Mouse (Mus musculus): ENCODE measurements at regions not wholly inside any gene's neighbourhood (a gene's known extent, or its start where the extent isn't known, plus 50 kb on each side); places are given as distances from the start of the nearest gene placed in this dataset.
A peak's percentile ranks its signal among the peaks of the same experiment; 100 is the strongest.

DNA sequence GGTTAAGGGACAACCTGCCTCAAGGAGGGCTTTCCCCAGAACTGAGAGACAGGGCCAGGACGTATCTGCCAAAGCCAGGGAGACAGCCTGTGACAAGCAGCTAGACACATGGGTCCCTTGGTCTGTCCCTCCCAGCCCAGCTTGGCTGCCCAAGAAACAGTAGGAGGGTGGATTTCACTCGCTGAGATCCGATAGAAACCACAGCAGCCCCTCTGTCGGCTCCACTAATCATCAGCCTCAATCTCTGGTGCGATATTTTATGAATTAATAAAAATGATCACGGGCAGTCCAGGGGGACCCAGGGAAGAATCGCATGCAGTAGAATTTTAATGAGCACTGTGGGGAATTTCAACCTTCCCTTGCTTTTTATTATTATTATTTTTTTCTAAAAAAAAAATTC, 261.0 kb upstream of the Tle3 start:
- Histone ChIP-seq H3K4me1 (peaks cover 40% of the 10 kb centered on the region), H3K4me3 (no peak overlapping the region; the same call in 1 of the 2 replicates), H3K27me3 (replicated peaks; ENCODE audit: low read depth, poor library complexity, severe bottlenecking) (peaks cover 66% of the 10 kb centered on the region), H3K9me3 (no peaks in the 10 kb centered on the region), H3K27ac (replicated peaks) (0 out of 2 replicates have a peak overlapping the region, but pooled peaks have one; percentile 19), H3K36me3 (replicated peaks) (no peaks in the 10 kb centered on the region)
- WGBS, result 62% methylated on average over 7 of the region's 7 CpGs
- DNase-seq (ENCODE audit: low spot score), result no peak

DNA sequence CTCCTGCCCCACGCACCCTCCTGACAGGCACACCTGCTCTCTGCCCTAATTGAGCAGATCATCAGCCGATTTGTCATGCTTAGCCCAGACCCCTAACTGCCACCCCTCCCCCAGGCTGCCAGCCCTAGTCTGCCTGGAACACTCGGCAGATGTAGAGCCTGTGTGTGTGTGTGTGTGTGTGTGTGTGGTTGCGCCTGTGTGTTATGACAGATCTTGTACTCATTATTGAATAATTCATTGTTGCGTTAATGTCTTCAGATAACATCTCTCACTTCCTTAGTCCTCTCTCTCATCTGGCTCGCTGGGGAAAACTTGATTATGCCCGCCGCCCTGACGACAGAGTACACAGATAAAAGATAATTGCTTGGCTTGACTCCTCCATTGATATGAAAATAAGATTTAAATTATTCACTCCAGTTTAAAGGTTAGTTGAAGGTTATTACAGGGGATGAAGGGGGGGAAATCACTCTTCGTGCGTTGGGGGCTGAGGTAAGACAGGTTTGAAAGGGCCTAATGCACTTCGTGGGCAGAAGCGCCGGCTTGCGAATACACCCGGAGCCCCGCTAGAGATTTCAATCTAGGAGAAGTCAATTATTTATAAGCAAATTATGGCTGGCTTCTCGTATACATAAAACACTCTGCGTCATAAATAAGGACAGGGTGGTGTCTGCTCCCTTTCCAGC, 260.3 kb upstream of the Tle3 start:
- Histone ChIP-seq H3K9me3 (no peaks in the 10 kb centered on the region), H3K36me3 (replicated peaks) (no peaks in the 10 kb centered on the region), H3K27me3 (replicated peaks; ENCODE audit: low read depth, poor library complexity, severe bottlenecking) (peaks cover 72% of the 10 kb centered on the region), H3K4me1 (peaks cover 40% of the 10 kb centered on the region), H3K4me3 (peak overlapping the region; percentile 32; the same call in 1 of the 2 replicates), H3K27ac (replicated peaks) (no peak overlapping the region)
- DNase-seq (ENCODE audit: low spot score), result peak; percentile 76
- WGBS, result 56% methylated on average over 19 of the region's 19 CpGs

DNA sequence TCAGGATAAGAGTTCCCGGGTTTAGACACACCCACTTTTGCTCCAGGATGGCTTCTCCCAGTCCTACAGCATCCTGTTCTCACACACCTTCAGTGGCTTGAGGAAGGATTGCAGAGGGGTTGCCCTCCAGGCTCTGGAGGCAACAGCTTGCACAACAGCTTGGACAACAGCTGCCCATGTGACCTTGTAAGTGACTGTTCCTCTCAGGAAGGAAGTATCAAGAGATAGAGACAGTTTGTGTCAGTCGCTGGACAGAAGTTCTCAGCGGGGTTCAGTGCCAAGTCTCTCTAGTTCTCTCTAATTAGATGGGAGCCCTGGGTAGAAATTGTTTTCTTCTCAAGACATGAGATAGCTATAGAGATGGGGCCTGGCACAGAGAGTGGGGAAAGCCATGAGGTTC, 252.9 kb upstream of the Tle3 start:
- Histone ChIP-seq H3K27ac (replicated peaks) (no peak overlapping the region), H3K4me1 (peaks cover 19% of the 10 kb centered on the region), H3K36me3 (replicated peaks) (no peaks in the 10 kb centered on the region), H3K27me3 (replicated peaks; ENCODE audit: low read depth, poor library complexity, severe bottlenecking) (peaks cover 69% of the 10 kb centered on the region), H3K9me3 (no peaks in the 10 kb centered on the region), H3K4me3 (no peak overlapping the region)
- WGBS, result 88% methylated on average over 3 of the region's 3 CpGs
- DNase-seq (ENCODE audit: low spot score), result no peak

GRCm38 (mm10) chr9:61120531-61120930, 251.6 kb upstream of the Tle3 start:
- peaks cover 64% of the 10 kb centered on the region for H3K27me3 ChIP-seq (replicated peaks; ENCODE audit: low read depth, poor library complexity, severe bottlenecking)
- H3K4me3 ChIP-seq, result no peak overlapping the region
- WGBS, result 95% methylated on average over 3 of the region's 3 CpGs
- DNase-seq (ENCODE audit: low spot score), result no peak
- peaks cover 18% of the 10 kb centered on the region for H3K4me1 ChIP-seq
- H3K27ac ChIP-seq (replicated peaks), result no peak overlapping the region
- H3K36me3 ChIP-seq (replicated peaks), result no peaks in the 10 kb centered on the region
- no peaks in the 10 kb centered on the region for H3K9me3 ChIP-seq

GRCm38 (mm10) chr9:61120931-61121391, 251.2 kb upstream of the Tle3 start:
- no peak overlapping the region for H3K27ac ChIP-seq (replicated peaks)
- WGBS, result 61% methylated on average over 10 of the region's 10 CpGs

DNA sequence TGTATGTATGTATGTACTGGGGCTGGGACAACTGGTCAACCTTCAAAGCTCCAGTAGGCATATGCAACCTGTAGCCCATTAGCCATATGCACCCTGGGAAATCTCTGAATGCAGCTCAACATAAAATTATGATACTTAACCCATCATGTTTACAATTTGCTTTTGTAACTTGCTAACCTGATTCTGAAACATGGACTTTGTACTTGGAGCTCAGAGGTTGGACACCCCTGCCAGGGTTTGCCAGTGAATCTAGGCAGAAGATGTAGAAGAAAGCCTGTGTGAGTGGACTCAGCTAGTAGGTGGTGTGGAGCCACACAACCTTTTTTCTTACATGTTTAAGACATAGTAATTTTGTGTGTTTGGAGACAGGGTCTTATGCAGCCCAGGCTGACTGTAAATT, 248.7 kb upstream of the Tle3 start:
- no peaks in the 10 kb centered on the region for H3K9me3 ChIP-seq
- H3K27me3 ChIP-seq (replicated peaks; ENCODE audit: low read depth, poor library complexity, severe bottlenecking), result peaks cover 62% of the 10 kb centered on the region
- DNase-seq (ENCODE audit: low spot score), result no peak
- H3K4me3 ChIP-seq, result no peak overlapping the region
- H3K4me1 ChIP-seq, result peaks cover 23% of the 10 kb centered on the region
- H3K36me3 ChIP-seq (replicated peaks), result no peaks in the 10 kb centered on the region
- H3K27ac ChIP-seq (replicated peaks), result no peak overlapping the region

More at GRCm38 (mm10) chr9:61120931-61121391, 251.2 kb upstream of the Tle3 start:
- H3K36me3 ChIP-seq (replicated peaks), result no peaks in the 10 kb centered on the region
- H3K4me3 ChIP-seq, result no peak overlapping the region
- peaks cover 21% of the 10 kb centered on the region for H3K4me1 ChIP-seq
- peak; percentile 41 for DNase-seq (ENCODE audit: low spot score)
- H3K27me3 ChIP-seq (replicated peaks; ENCODE audit: low read depth, poor library complexity, severe bottlenecking), result peaks cover 64% of the 10 kb centered on the region
- no peaks in the 10 kb centered on the region for H3K9me3 ChIP-seq

GRCm38 (mm10) chr9:61125769-61126168, 246.4 kb upstream of the Tle3 start:
- DNase-seq (ENCODE audit: low spot score), result no peak
- Histone ChIP-seq H3K36me3 (replicated peaks) (no peaks in the 10 kb centered on the region), H3K9me3 (no peaks in the 10 kb centered on the region), H3K27ac (replicated peaks) (0 out of 2 replicates have a peak overlapping the region, but pooled peaks have one; percentile 3), H3K4me3 (no peak overlapping the region), H3K4me1 (peaks cover 29% of the 10 kb centered on the region), H3K27me3 (replicated peaks; ENCODE audit: low read depth, poor library complexity, severe bottlenecking) (peaks cover 64% of the 10 kb centered on the region)
- 74% methylated on average over 7 of the region's 7 CpGs for WGBS

GRCm38 (mm10) chr9:61128077-61128476, 244.1 kb upstream of the Tle3 start:
- H3K4me3 ChIP-seq, result no peak overlapping the region
- no peak overlapping the region for H3K27ac ChIP-seq (replicated peaks)
- peaks cover 68% of the 10 kb centered on the region for H3K27me3 ChIP-seq (replicated peaks; ENCODE audit: low read depth, poor library complexity, severe bottlenecking)
- H3K4me1 ChIP-seq, result peaks cover 16% of the 10 kb centered on the region
- H3K9me3 ChIP-seq, result no peaks in the 10 kb centered on the region
- 69% methylated on average over 2 of the region's 2 CpGs for WGBS
- DNase-seq (ENCODE audit: low spot score), result no peak
- H3K36me3 ChIP-seq (replicated peaks), result no peaks in the 10 kb centered on the region

DNA sequence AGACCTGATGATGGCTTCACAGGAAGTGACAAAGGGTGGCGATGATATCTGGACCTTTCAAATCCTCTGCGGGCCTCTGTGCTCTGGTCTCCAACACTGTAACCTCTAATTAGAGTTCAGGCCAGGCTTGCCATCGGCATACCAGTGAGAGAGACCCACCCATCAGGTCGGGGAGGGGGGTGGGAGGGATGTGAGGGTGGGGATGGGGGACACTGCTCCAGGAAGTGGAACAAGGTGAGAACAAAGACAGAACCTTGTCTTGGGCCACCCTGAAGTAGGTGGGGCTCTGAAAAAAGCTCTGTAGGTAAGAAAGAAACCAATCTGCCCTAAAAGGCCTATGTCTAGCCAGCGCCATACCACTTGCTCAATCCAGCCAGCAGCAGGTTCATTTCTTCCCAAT, 243.0 kb upstream of the Tle3 start:
- Histone ChIP-seq H3K4me1 (peaks cover 16% of the 10 kb centered on the region), H3K36me3 (replicated peaks) (no peaks in the 10 kb centered on the region), H3K27ac (replicated peaks) (no peak overlapping the region), H3K27me3 (replicated peaks; ENCODE audit: low read depth, poor library complexity, severe bottlenecking) (peaks cover 69% of the 10 kb centered on the region), H3K4me3 (no peak overlapping the region), H3K9me3 (no peaks in the 10 kb centered on the region)
- WGBS, result 74% methylated on average over 5 of the region's 5 CpGs
- no peak for DNase-seq (ENCODE audit: low spot score)

DNA sequence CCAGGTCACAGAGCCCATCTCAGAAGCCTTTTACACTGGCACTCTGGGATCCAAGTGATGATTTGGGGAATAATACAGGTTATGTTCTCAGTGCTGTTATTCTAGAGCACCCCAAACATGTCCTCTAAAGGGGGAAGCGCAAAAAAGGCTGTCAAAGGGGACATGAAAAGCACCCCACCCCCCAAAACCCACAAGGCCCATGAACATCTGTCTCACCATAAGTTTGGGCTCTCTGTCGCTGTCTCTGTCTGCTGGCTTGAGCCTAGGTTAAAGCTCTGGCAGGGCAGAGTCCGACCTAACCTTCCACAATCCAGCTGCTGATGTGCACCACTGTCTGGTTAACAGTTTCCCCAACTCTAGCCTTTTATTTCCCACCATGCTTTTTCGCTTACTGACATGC, 241.3 kb upstream of the Tle3 start:
- no peaks in the 10 kb centered on the region for H3K36me3 ChIP-seq (replicated peaks)
- H3K27ac ChIP-seq (replicated peaks), result no peak overlapping the region
- H3K4me1 ChIP-seq, result peaks cover 27% of the 10 kb centered on the region
- DNase-seq (ENCODE audit: low spot score), result no peak
- no peak overlapping the region for H3K4me3 ChIP-seq
- H3K27me3 ChIP-seq (replicated peaks; ENCODE audit: low read depth, poor library complexity, severe bottlenecking), result peaks cover 60% of the 10 kb centered on the region
- WGBS, result 76% methylated on average over 4 of the region's 4 CpGs
- no peaks in the 10 kb centered on the region for H3K9me3 ChIP-seq

- peaks cover 50% of the 10 kb centered on the region for H3K27me3 ChIP-seq (replicated peaks; ENCODE audit: low read depth, poor library complexity, severe bottlenecking)
- DNase-seq (ENCODE audit: low spot score), result peak; percentile 73
- peaks cover 40% of the 10 kb centered on the region for H3K4me1 ChIP-seq
- H3K27ac ChIP-seq (replicated peaks), result peak overlapping the region; percentile 48
- no peaks in the 10 kb centered on the region for H3K9me3 ChIP-seq
- H3K4me3 ChIP-seq, result no peak overlapping the region
- 46% methylated on average over 10 of the region's 10 CpGs for WGBS
- H3K36me3 ChIP-seq (replicated peaks), result no peaks in the 10 kb centered on the region
Measured at GRCm38 (mm10) chr9:61135263-61135882, 236.8 kb upstream of the Tle3 start.

DNA sequence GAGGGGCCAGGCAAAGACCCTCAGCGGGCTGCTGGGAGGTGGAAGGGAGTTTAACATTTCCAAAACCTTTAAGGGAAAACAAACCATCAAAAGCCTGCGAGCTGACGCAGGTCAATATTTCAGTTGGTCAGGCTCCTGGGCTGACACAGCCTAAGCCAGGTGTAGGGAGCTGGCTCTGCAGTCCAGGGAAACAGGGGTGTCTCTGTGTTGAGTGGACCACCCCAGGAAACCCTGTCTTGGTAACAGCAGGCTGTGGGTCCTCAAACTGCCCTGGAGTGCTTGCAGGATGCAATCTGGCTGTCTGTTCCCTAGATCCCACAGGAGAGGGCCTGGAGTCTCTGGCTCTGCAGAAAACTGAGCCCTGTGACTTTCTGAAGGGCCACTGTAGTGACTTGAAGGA, 236.2 kb upstream of the Tle3 start:
- Histone ChIP-seq H3K4me3 (no peak overlapping the region), H3K4me1 (peaks cover 36% of the 10 kb centered on the region), H3K27me3 (replicated peaks; ENCODE audit: low read depth, poor library complexity, severe bottlenecking) (peaks cover 45% of the 10 kb centered on the region), H3K27ac (replicated peaks) (peak overlapping the region; percentile 48), H3K9me3 (no peaks in the 10 kb centered on the region), H3K36me3 (replicated peaks) (no peaks in the 10 kb centered on the region)
- WGBS, result 37% methylated on average over 3 of the region's 3 CpGs
- DNase-seq (ENCODE audit: low spot score), result peak; percentile 21

GRCm38 (mm10) chr9:61138741-61139368, 233.3 kb upstream of the Tle3 start:
- Histone ChIP-seq H3K27me3 (replicated peaks; ENCODE audit: low read depth, poor library complexity, severe bottlenecking) (peaks cover 26% of the 10 kb centered on the region), H3K4me3 (no peak overlapping the region), H3K9me3 (no peaks in the 10 kb centered on the region), H3K36me3 (replicated peaks) (no peaks in the 10 kb centered on the region), H3K4me1 (peaks cover 36% of the 10 kb centered on the region), H3K27ac (replicated peaks) (peak overlapping the region; percentile 55)
- DNase-seq (ENCODE audit: low spot score), result no peak
- 82% methylated on average over 11 of the region's 11 CpGs for WGBS
